Mouse (Mus musculus) liver, embryonic 18 days (tissue): ENCODE measurements around the gene Prrt4. TPM values are rescaled to one million over a fixed set of nuclear protein-coding genes. Genes with fewer than 3 reads are reported as not detected.

Experiments used
- polyA plus RNA-seq: library from polyadenylated mRNA; depleted of rRNA; stranded (reverse); fragments of >200 nt; gene quantifications from 2 replicates; pipeline ENCODE4 v1.2.3, GENCODE M21; 2012; rRNA removed

Gene Prrt4
- polyA plus RNA-seq: 0.01 and 0.02 TPM in 2 replicates

GRCm38 (mm10) chr6:29178888-29179658, at the start of gene Prrt4:
Prrt4 (minus strand) TSS chr6:29179584.

GRCm38 (mm10) chr6:29215881-29216501, 36.6 kb upstream of the Prrt4 start, which contains the start of gene Impdh1:
Impdh1 (minus strand) TSS chr6:29216364.

GRCm38 (mm10) chr6:29164314-29165244, 14.8 kb downstream of the Prrt4 start, which contains the start of gene Rbm28:
Rbm28 (minus strand) TSS chr6:29165006.

Other genes with a start within 250 kb of the Prrt4 start
- gene Lep, start 119.4 kb downstream of the Prrt4 start, polyA plus RNA-seq: not detected in 2 replicates
- 10.5 and 13.2 TPM in 2 replicates for gene Rbm28, start 14.6 kb downstream of the Prrt4 start, polyA plus RNA-seq
- gene Impdh1, start 36.8 kb upstream of the Prrt4 start, polyA plus RNA-seq: 8.5 and 9.3 TPM in 2 replicates
- 36.7 and 51.3 TPM in 2 replicates for gene Hilpda, start 92.9 kb upstream of the Prrt4 start, polyA plus RNA-seq
- 0.85 and 0.96 TPM in 2 replicates for gene Fam71f2, start 100.0 kb upstream of the Prrt4 start, polyA plus RNA-seq
- gene Fam71f1, start 139.6 kb upstream of the Prrt4 start, polyA plus RNA-seq: not detected in 2 replicates
- 80.9 and 85.0 TPM in 2 replicates for gene Calu, start 168.5 kb upstream of the Prrt4 start, polyA plus RNA-seq
- gene Opn1sw, start 208.9 kb upstream of the Prrt4 start, polyA plus RNA-seq: not detected in 2 replicates
- gene Ccdc136, start 216.7 kb upstream of the Prrt4 start, polyA plus RNA-seq: 0.13 and 0.18 TPM in 2 replicates